Mouse (Mus musculus) cerebellum, adult 2 months (tissue): Measurements from ENCODE around the gene Dirc2. TPM values are rescaled to one million over a fixed set of nuclear protein-coding genes. Genes with fewer than 3 reads are reported as not detected.

Experiments
- DNase-seq, 2 experiments: peaks; one replicate each; pipeline ENCODE4 v3.0.0; 2021
- H3K27ac ChIP-seq: fragments of 200-500 bp; 2 replicates; pipeline ENCODE4 v1.5.1; 2012; ENCODE audit warnings: low read length, control low read depth, inconsistent platforms; ENCODE audit not compliant: insufficient read depth
- H3K27me3 ChIP-seq: fragments of 200-500 bp; 2 replicates; pipeline ENCODE4 v1.6.1; 2012; ENCODE audit warnings: inconsistent platforms, mild to moderate bottlenecking, low read length, moderate library complexity; ENCODE audit not compliant: control insufficient read depth, insufficient read depth
- H3K4me1 ChIP-seq: fragments of 200-500 bp; 2 replicates; pipeline ENCODE4 v1.6.1; 2011; ENCODE audit warnings: low read length; ENCODE audit not compliant: control insufficient read depth, insufficient read depth
- H3K4me3 ChIP-seq: fragments of 200-500 bp; replicated peaks from 2 replicates; pipeline ENCODE3; 2011; ENCODE audit warnings: mild to moderate bottlenecking, low read depth, low read length, control low read depth; ENCODE audit not compliant: insufficient read depth
- CTCF ChIP-seq: fragments of 200-500 bp; IDR thresholded peaks from 2 replicates; pipeline ENCODE4 v1.5.1; 2011; ENCODE audit warnings: low read depth, mild to moderate bottlenecking, control low read depth, low read length, moderate library complexity, borderline replicate concordance; ENCODE audit not compliant: insufficient read depth
- POLR2A ChIP-seq: fragments of 200-500 bp; IDR thresholded peaks from 2 replicates; pipeline ENCODE4 v1.6.1; 2011; ENCODE audit warnings: low read length, control low read depth, borderline replicate concordance; ENCODE audit not compliant: insufficient read depth
- WGBS: fragments of 180-500 bp; shearing (Covaris S2); methylation state at CpG from one replicate; pipeline ENCODE4 v1.1.7; 2018; 5-methylcytosine and 5-hydroxymethylcytosine counted together
- polyA plus RNA-seq: library from polyadenylated mRNA; depleted of rRNA; stranded (reverse); fragments of >200 nt; gene quantifications from 2 replicates; pipeline ENCODE4 v1.2.3, GENCODE M21; 2012

Gene Dirc2
- polyA plus RNA-seq, 1 experiment, result 56.8 TPM

GRCm38 (mm10) chr16:35681327-35682108 is 87.6 kb downstream of the Dirc2 start:
- H3K4me1 ChIP-seq, result peaks cover 15% of the 10 kb centered on the region
- TF ChIP-seq CTCF (no peak), POLR2A (no peak)
- H3K4me3 ChIP-seq, result no peak overlapping the region
- 31% methylated on average over 17 of the region's 17 CpGs for WGBS
- peak; percentile 56 to 62 for DNase-seq
- H3K27me3 ChIP-seq, result no peaks in the 10 kb centered on the region
- H3K27ac ChIP-seq, result no peak overlapping the region

- 46% methylated on average over 3 of the region's 3 CpGs for WGBS
- H3K4me3 ChIP-seq, result no peak overlapping the region
- no peaks in the 10 kb centered on the region for H3K27me3 ChIP-seq
- no peak overlapping the region for H3K27ac ChIP-seq
- no peak for DNase-seq
- H3K4me1 ChIP-seq, result peaks cover 15% of the 10 kb centered on the region
- TF ChIP-seq CTCF (no peak), POLR2A (no peak)
Observed at GRCm38 (mm10) chr16:35678476-35678875, 90.7 kb downstream of the Dirc2 start.

- no peaks in the 10 kb centered on the region for H3K27me3 ChIP-seq
- H3K4me3 ChIP-seq, result no peak overlapping the region
Observed at GRCm38 (mm10) chr16:35677511-35678113, 91.5 kb downstream of the Dirc2 start.

GRCm38 (mm10) chr16:35664847-35665246 is 104.3 kb downstream of the Dirc2 start:
- TF ChIP-seq POLR2A (no peak), CTCF (no peak)
- H3K4me1 ChIP-seq, result no peaks in the 10 kb centered on the region; the same call in 1 of the 2 replicates
- peaks cover 3% of the 10 kb centered on the region; the same call in 1 of the 2 replicates for H3K27me3 ChIP-seq
- DNase-seq, result no peak
- H3K4me3 ChIP-seq, result no peak overlapping the region
- whole genome bisulfite sequencing, result 91% methylated on average over 4 of the region's 4 CpGs
- no peak overlapping the region for H3K27ac ChIP-seq

More at GRCm38 (mm10) chr16:35677511-35678113, 91.5 kb downstream of the Dirc2 start:
- TF ChIP-seq CTCF (no peak), POLR2A (no peak)
- 84% methylated on average over 8 of the region's 8 CpGs for WGBS
- peaks cover 15% of the 10 kb centered on the region for H3K4me1 ChIP-seq
- no peak overlapping the region for H3K27ac ChIP-seq
- no peak for DNase-seq

- DNase-seq, result no peak
- Histone ChIP-seq H3K27me3 (peaks cover 3% of the 10 kb centered on the region; the same call in 1 of the 2 replicates), H3K4me1 (no peaks in the 10 kb centered on the region; the same call in 1 of the 2 replicates), H3K4me3 (no peak overlapping the region), H3K27ac (no peak overlapping the region)
- WGBS, result 63% methylated on average over 9 of the region's 9 CpGs
- TF ChIP-seq POLR2A (no peak), CTCF (no peak)
Observed at GRCm38 (mm10) chr16:35663831-35664414, 105.2 kb downstream of the Dirc2 start.

- no peak overlapping the region for H3K4me3 ChIP-seq
- no peak overlapping the region for H3K27ac ChIP-seq
- H3K27me3 ChIP-seq, result peaks cover 3% of the 10 kb centered on the region; the same call in 1 of the 2 replicates
- no peaks in the 10 kb centered on the region; the same call in 1 of the 2 replicates for H3K4me1 ChIP-seq
- DNase-seq, result no peak
- TF ChIP-seq POLR2A (no peak), CTCF (no peak)
- WGBS, result 49% methylated on average over 36 of the region's 36 CpGs
Observed at GRCm38 (mm10) chr16:35660222-35660621, 108.9 kb downstream of the Dirc2 start.

GRCm38 (mm10) chr16:35653951-35654350 is 115.2 kb downstream of the Dirc2 start:
- Histone ChIP-seq H3K27me3 (no peaks in the 10 kb centered on the region), H3K4me1 (peaks cover 22% of the 10 kb centered on the region), H3K27ac (no peak overlapping the region), H3K4me3 (no peak overlapping the region)
- TF ChIP-seq CTCF, result no peak
- TF ChIP-seq POLR2A, result no peak
- DNase-seq, result no peak
- WGBS, result 75% methylated on average over 5 of the region's 5 CpGs

GRCm38 (mm10) chr16:35652706-35653105 is 116.5 kb downstream of the Dirc2 start:
- peak overlapping the region; percentile 60 for H3K27ac ChIP-seq
- no peak for TF ChIP-seq CTCF
- no peak for TF ChIP-seq POLR2A
- no peak overlapping the region for H3K4me3 ChIP-seq
- no peaks in the 10 kb centered on the region for H3K27me3 ChIP-seq
- peaks cover 22% of the 10 kb centered on the region for H3K4me1 ChIP-seq
- WGBS, result 10% methylated on average over 3 of the region's 3 CpGs
- peak; percentile 68 to 82 for DNase-seq
